Mouse (Mus musculus) thymus, postnatal 14 days (tissue): ENCODE measurements around the gene Atg14.
A peak's percentile ranks its signal among the peaks of the same experiment; 100 is the strongest.
"Not testable (repeated sequence)": the region's sequence is repeated elsewhere in the genome, so short reads cannot be mapped to it uniquely, and the experiment has no call there.

ENCODE experiments used
- DNase-seq: peaks from one replicate; pipeline ENCODE4 v3.0.0; 2021

The Atg14 gene

DNA sequence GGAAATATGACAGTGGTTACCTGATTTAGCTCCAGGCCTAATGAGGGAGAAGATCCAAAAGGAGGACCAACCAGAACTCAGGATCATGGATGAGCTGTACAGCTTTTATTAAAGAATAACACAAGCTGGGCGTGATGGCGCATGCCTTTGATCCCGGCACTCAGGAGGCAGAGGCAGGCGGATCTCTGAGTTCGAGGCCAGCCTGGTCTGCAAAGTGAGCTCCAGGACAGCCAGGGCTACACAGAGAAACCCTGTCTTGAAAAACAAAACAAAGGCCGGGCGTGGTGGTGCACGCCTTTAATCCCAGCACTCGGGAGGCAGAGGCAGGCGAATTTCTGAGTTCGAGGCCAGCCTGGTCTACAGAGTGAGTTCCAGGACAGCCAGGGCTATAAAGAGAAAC, at the start of gene Atg14:
Gene Atg14, minus strand, starts transcription at position 101 of the 400 bp plus-strand sequence.
- DNase-seq: not testable (repeated sequence)

- no peak for DNase-seq
These were observed 48.4 kb upstream of the Atg14 start for GRCm38 (mm10) chr14:47618891-47619290.

DNA sequence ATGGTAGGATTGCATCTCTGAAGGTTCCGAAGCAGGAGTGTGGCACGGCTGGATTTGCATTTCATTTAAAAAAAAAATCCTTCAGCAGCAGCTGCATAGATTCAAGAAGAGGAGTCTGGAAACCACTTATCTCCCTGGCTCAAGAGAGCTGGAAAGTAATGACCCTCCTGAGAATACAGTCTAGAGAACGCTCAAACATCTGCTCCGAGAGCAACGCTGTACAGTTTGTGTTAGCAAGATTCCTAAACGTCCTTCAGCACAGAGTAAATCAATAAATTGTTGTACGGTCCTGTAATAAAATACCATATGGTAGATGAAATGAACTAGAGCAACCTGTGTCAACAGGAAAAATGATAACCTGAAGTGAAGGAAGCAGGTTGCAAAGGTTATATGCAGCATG, 42.8 kb upstream of the Atg14 start:
- DNase-seq: no peak

- DNase-seq: peak; percentile 82
These were observed 27.5 kb upstream of the Atg14 start for GRCm38 (mm10) chr14:47597942-47598388.

DNA sequence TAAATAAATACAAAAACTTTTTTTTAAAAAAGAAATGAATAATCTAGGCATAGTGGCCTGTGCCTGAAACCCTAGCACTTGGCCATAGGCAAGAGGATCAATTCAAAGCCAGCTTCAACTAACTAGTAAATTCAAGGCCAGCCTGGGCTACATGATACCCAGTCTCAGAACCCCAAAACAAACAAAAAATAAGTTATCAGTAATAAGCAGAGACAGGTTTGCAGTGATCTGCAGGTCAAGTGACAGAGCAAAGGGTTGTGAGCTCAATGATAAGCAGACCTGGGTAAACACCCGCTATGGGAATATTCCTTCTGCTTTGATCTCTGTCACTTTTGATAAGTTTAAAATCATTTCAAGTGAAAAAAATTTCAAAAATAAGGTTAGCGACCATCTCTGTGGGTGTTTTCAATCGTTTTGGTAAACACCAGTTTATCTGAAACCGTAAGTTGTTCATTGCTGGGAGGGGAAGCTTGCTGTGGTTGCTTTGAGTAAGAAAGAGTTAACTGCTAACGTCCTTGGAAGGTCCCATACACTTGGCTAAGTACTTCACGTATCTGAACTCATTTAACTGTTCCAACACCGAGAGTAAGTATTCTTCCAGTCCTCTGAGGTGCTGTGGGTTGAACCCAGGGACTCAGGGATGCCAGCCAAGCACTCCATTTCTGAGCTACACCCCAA, 24.1 kb upstream of the Atg14 start:
- DNase-seq: no peak

GRCm38 (mm10) chr14:47590391-47590975, 20.0 kb upstream of the Atg14 start:
- no peak for DNase-seq

DNA sequence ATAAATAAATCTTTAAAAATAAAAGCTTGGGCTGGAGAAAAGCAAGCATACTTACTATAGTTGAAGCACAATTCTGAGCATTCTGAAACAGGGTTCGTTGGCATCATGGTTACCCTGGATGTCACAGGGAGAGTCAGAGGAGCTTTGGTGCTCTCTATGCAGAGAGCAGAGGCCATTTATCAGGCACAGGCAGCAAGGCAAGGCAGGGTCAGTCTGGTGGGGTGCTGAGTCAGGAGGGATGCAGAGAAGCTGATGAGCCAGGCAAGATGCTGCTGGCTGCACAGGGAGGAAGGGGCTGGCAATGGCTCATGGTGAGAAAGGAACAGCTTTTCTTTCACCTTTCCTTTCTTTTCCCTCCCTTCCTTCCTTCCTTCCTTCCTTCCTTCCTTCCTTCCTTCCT, 19.0 kb upstream of the Atg14 start:
- no peak for DNase-seq

DNA sequence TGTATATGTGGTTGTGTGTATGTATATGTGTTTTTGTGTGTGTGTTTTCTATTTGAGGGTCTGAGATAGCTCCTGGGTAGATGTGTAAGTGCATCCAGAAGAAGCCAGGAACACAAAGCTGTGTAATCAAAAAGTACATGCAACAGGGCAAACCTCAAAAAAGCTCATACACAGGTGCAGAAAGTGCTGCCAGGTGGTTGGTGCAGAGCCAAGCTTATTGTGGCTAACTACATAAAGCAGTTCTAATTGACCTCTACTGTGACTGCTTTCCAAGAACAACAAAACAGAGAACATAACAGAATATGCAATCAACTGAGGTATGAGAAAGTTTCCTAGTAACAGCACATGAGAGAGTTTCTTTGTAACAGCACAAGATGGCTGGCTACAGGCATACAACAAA, 13.9 kb upstream of the Atg14 start:
- DNase-seq: no peak

DNA sequence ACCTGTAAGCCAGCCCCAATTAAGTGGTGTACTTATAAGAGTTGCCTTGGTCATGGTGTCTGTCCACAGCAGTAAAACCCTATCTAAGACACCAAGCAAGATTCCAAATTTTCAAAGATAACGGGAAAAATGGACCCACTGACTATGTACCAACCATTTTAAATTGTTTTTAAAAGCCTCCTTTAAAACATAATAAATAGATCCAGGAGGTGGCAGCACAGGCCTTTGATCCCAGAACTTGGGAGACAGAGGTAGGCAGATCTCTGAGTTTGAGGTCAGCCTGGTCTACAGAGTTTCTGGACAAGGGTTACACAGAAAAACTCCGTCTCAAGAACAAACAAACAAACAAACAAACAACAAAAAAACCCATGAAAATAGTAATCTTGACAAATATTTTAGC, 11.2 kb upstream of the Atg14 start:
- no peak for DNase-seq

DNA sequence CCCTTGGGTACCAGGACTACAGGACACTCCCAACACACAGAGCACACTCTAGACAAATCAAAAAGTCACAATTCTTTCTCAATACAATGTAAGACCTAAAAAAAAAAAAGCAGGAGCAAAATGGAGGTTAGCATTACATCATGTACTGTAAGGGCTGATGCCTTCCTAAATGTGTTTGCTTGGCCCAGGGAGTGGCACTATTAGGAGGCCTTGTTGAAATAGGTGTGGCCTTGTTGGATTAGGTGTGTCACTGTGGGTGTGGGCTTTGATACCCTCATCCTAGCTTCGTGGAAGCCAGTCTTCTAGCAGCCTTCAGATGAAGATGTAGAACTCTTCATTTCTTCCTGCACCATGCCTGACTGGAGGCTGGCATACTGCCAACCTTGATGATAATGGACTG, 10.8 kb upstream of the Atg14 start:
- no peak for DNase-seq

- DNase-seq: no peak
These were observed 7.6 kb upstream of the Atg14 start for GRCm38 (mm10) chr14:47578086-47578485.

DNA sequence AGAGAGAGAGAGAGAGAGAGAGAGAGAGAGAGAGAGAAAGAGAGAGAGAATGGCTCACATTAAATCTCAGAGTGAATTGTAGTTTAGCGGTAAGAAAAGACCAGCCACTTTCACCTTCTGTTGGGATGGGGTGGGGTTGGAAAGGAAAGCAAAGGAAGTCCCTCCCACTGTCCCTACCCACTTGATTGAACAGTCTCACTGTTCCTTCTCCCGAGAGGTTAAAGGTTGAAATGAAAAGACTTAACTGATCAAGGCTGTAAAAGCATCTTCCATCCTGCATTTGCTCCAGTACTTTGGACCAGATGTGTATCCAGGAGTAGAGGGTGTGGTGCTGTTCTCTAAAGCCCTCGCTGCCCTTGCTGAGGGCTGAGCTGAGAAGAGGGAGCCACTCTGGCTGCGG, 6.2 kb upstream of the Atg14 start:
- DNase-seq: no peak

DNA sequence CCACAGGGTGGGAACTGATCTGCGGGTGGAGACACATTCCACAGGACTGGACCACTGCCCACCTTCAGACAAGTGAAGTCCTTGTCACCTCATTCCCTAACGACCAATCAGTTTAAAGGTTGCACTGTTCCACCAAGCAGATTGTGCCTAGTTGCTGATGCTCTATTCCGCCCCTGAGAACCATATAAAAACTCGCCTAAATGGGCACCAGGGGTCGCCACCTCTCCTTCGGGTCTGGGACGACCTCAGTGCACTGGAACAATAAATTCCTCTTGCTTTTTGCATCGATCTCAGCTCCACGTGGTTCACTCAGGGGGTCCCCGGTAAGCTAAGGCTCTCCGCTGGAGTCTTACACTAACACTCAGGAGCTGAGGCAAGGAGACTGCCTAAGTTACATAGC, 4.3 kb upstream of the Atg14 start:
- DNase-seq: no peak

GRCm38 (mm10) chr14:47572707-47573106, 2.3 kb upstream of the Atg14 start:
- DNase-seq: no peak

DNA sequence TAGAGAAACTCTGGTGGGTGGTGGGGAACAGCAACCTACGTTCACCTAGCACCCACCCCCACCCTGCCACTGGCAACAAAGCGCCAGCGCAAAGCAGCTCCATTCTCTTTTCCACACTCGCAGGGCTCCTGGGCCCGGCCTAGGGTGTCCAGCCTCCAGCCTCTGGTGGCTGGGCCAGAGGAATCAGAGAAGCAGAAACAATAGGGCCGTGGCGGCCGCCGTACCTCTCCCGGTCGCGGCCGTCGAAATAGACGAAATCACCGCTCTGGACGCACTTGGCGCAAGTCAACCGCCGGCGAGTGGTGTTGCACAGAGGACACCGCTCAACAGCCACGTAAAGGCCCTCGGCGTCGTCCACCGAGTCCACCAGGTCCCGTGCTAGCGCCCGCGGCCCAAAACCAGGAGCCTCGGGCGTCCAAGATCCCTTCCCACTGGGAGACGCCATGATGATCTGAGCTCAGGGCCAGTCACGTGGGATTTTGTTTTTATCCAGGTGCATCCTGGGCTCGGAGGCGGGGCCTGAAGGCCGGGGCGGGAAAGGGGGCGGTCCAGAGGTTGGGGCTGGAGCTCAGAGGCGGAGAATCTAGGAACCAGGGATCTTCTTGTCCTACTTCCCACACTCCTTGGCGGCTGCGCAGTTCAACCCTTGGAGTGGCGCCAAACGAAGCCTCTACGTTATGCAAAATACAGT, 2.3 kb downstream of the Atg14 start:
- peak; percentile 75 for DNase-seq

- DNase-seq: no peak
These were observed 7.3 kb downstream of the Atg14 start for GRCm38 (mm10) chr14:47563106-47563505.

- DNase-seq: no peak
These were observed 7.9 kb downstream of the Atg14 start for GRCm38 (mm10) chr14:47562530-47562929.

DNA sequence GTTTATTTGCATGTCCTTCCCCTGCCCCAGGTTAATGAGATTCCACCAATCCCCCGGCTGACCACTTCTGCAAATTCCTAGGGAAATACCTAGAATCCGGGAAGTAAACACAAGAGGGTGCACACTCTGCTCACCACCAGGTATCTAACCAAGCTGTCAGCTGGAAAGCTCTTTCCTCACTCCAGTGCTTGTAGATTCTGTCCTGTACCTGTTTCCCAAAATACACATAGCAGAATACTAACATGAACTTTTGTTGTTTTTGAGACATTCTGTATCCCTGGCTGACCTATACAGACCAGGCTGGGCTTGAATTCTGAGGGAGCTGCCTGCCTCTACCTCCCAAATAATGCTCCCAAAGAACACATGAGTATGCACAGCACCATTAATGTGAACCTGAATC, 9.7 kb downstream of the Atg14 start:
- no peak for DNase-seq

- no peak for DNase-seq
These were observed 15.2 kb downstream of the Atg14 start for GRCm38 (mm10) chr14:47555225-47555624.

DNA sequence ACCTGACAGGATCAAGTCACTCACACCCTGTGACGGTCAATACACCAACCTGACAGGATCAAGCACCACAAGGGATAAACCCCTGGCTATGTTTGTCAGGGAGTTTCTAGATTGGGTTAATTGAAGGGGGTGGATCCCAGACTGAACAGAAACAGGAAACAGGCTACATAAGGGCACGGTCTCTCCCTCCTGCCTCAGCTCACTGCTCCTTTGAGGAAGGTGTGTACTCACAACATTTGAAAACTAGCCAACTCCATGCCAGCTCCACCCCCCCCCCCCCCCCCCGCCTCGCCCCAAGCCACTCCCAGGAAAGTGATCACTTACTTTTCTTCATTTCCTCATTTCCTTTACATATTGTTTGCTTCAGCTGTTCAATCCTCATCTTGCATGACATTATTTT, 16.2 kb downstream of the Atg14 start:
- DNase-seq: no peak

- DNase-seq: no peak
These were observed 17.1 kb downstream of the Atg14 start for GRCm38 (mm10) chr14:47553380-47553779.

- DNase-seq: no peak
These were observed 18.8 kb downstream of the Atg14 start for GRCm38 (mm10) chr14:47551668-47552067.

DNA sequence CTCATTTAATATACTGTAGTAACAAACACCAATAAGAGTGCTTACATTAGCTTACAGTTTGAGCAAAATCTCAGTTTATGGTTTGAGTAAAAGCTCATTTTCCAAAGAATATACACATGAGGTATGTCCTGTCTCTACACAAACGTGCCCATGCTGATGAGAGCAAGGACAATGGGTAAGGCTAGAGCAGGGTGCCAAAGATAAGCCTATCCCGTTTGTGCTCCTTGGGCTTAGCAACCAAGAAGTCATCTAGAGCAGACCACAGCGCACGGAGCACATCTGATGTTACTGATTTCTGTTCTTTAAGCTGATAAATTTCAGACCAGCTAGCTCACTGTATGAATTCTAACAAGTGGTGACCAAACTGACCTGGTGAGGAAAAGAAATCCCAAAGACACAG, 25.6 kb downstream of the Atg14 start:
- no peak for DNase-seq

GRCm38 (mm10) chr14:47544286-47544685, 26.2 kb downstream of the Atg14 start:
- no peak for DNase-seq
